In genomic region chr6:91400514-91400913, GRCm38 (mm10) we compare ENCODE assay signal across 27 mouse cellular contexts. TPM values are rescaled to one million over a fixed set of nuclear protein-coding genes. Genes with fewer than 3 reads are reported as not detected.
DNase-seq lines count a peak whose midpoint lies in the region; ATAC-seq and TF ChIP-seq lines count a peak whose summit lies in the region.
"Had no signal": no experiment of that assay in that cellular context is flagged by ENCODE, and none has a peak within 500 bp of the region (broad histone marks: within the 10 kb centered on the region; RNA-seq: fewer than 3 reads in every experiment).

No protein-coding gene starts in this region.

- no peaks in the 10 kb centered on the region for H3K9me3 ChIP-seq in forebrain, postnatal 0 days (ENCODE audit: low read length)
- no peaks in the 10 kb centered on the region for H3K9me3 ChIP-seq in forebrain, embryonic 15.5 days
- no peaks in the 10 kb centered on the region for H3K9me3 ChIP-seq in midbrain, embryonic 11.5 days (ENCODE audit: control insufficient read depth, low read length)
- no peaks in the 10 kb centered on the region for H3K9me3 ChIP-seq in midbrain, embryonic 14.5 days (ENCODE audit: control insufficient read depth, low read length)
- H3K9me3 ChIP-seq in midbrain, embryonic 15.5 days = no peaks in the 10 kb centered on the region
- H3K9me3 ChIP-seq: forebrain, embryonic 12.5 days had no signal

- peaks cover 8% of the 10 kb centered on the region; the same call in 1 of the 2 replicates for H3K36me3 ChIP-seq in forebrain, postnatal 0 days (ENCODE audit: insufficient read depth)
- peaks cover 6% of the 10 kb centered on the region for H3K36me3 ChIP-seq in forebrain, embryonic 15.5 days
- no peaks in the 10 kb centered on the region for H3K36me3 ChIP-seq in midbrain, embryonic 11.5 days (ENCODE audit: control insufficient read depth, insufficient read depth, low read length)
- no peaks in the 10 kb centered on the region for H3K36me3 ChIP-seq in midbrain, embryonic 14.5 days (ENCODE audit: control insufficient read depth, insufficient read depth, low read length)
- no peaks in the 10 kb centered on the region for H3K36me3 ChIP-seq in midbrain, embryonic 15.5 days (replicated peaks)

- H3K4me1 ChIP-seq in forebrain, postnatal 0 days (ENCODE audit: insufficient read depth) = 0 out of 2 replicates have a peak, but pooled peaks cover 2% of the 10 kb centered on the region
- H3K4me1 ChIP-seq in forebrain, embryonic 15.5 days = peaks cover 27% of the 10 kb centered on the region
- peaks cover 19% of the 10 kb centered on the region for H3K4me1 ChIP-seq in midbrain, embryonic 11.5 days (ENCODE audit: control insufficient read depth, insufficient read depth, low read length)
- H3K4me1 ChIP-seq in midbrain, embryonic 14.5 days (ENCODE audit: control insufficient read depth, insufficient read depth, low read length) = peaks cover 3% of the 10 kb centered on the region; the same call in 1 of the 2 replicates
- 0 out of 2 replicates have a peak, but pooled peaks cover 2% of the 10 kb centered on the region for H3K4me1 ChIP-seq in midbrain, embryonic 15.5 days

- no peaks in the 10 kb centered on the region for H3K27me3 ChIP-seq in forebrain, postnatal 0 days (ENCODE audit: insufficient read depth, low read length)
- H3K27me3 ChIP-seq in forebrain, embryonic 15.5 days = no peaks in the 10 kb centered on the region
- H3K27me3 ChIP-seq in midbrain, embryonic 11.5 days (ENCODE audit: control insufficient read depth, insufficient read depth, low read length) = no peaks in the 10 kb centered on the region
- H3K27me3 ChIP-seq in midbrain, embryonic 14.5 days (ENCODE audit: control insufficient read depth, insufficient read depth, low read length) = no peaks in the 10 kb centered on the region
- no peaks in the 10 kb centered on the region for H3K27me3 ChIP-seq in midbrain, embryonic 15.5 days (replicated peaks)
- H3K27me3 ChIP-seq: forebrain, embryonic 12.5 days had no signal

- no peak overlapping the region for H3K9ac ChIP-seq in forebrain, postnatal 0 days
- H3K9ac ChIP-seq in forebrain, embryonic 15.5 days (replicated peaks) = no peak overlapping the region
- H3K9ac ChIP-seq in midbrain, embryonic 11.5 days (ENCODE audit: low read length) = no peak overlapping the region
- no peak overlapping the region for H3K9ac ChIP-seq in midbrain, embryonic 14.5 days (replicated peaks; ENCODE audit: low read length)
- H3K9ac ChIP-seq in midbrain, embryonic 15.5 days = no peak overlapping the region
- H3K9ac ChIP-seq: forebrain, embryonic 12.5 days had no signal

- WGBS in forebrain, postnatal 0 days = 74% methylated on average over 12 of the region's 12 CpGs
- whole genome bisulfite sequencing in forebrain, embryonic 15.5 days = 81% methylated on average over 12 of the region's 12 CpGs
- 92% methylated on average over 12 of the region's 12 CpGs for WGBS in midbrain, embryonic 11.5 days
- WGBS in midbrain, embryonic 14.5 days = 83% methylated on average over 12 of the region's 12 CpGs
- WGBS in midbrain, embryonic 15.5 days = 79% methylated on average over 12 of the region's 12 CpGs

- no peak for TF ChIP-seq CTCF in forebrain, postnatal 0 days (IDR thresholded peaks at IDR 0.05; ENCODE audit: low read depth)

- DNase-seq in cerebellum, adult 18-20 months = peak; percentile 48 to 49
- no peak for DNase-seq in cerebellum, adult 8-10 months
- no peak for DNase-seq in forebrain, postnatal 0 days
- DNase-seq in midbrain, embryonic 11.5 days (ENCODE audit: low spot score, missing footprints) = peak; percentile 75
- DNase-seq in midbrain, embryonic 14.5 days = no peak
- DNase-seq in kidney, adult 11 months = no peak
- DNase-seq: adrenal gland, adult 2 months; gastrocnemius, postnatal 14 days; heart, adult 11 months; kidney, adult 8-10 months; kidney, postnatal 10 days; right cerebral cortex, postnatal 14 days; thymus, adult 2 months; thymus, postnatal 4 days had no signal

- H3K4me3 ChIP-seq in forebrain, postnatal 0 days (ENCODE audit: low read depth, low read length) = no peak overlapping the region
- no peak overlapping the region for H3K4me3 ChIP-seq in forebrain, embryonic 15.5 days
- H3K4me3 ChIP-seq in midbrain, embryonic 11.5 days (ENCODE audit: low read depth, low read length) = no peak overlapping the region
- H3K4me3 ChIP-seq in midbrain, embryonic 14.5 days (replicated peaks; ENCODE audit: low read depth, low read length) = no peak overlapping the region
- H3K4me3 ChIP-seq in midbrain, embryonic 15.5 days = no peak overlapping the region
- H3K4me3 ChIP-seq: forebrain, embryonic 12.5 days had no signal

- no peak for ATAC-seq in forebrain, postnatal 0 days
- ATAC-seq in forebrain, embryonic 15.5 days (replicated peaks) = no peak
- no peak for ATAC-seq in midbrain, embryonic 11.5 days (ENCODE audit: low FRiP score)
- no peak for ATAC-seq in midbrain, embryonic 14.5 days (ENCODE audit: low FRiP score, low TSS enrichment)
- no peak for ATAC-seq in midbrain, embryonic 15.5 days (replicated peaks)
- ATAC-seq: lung, postnatal 0 days had no signal

- H3K27ac ChIP-seq in forebrain, postnatal 0 days (ENCODE audit: low read depth, low read length) = 0 out of 2 replicates have a peak overlapping the region, but pooled peaks have one; percentile 21
- H3K27ac ChIP-seq in forebrain, embryonic 15.5 days (replicated peaks) = no peak overlapping the region
- no peak overlapping the region for H3K27ac ChIP-seq in midbrain, embryonic 11.5 days (ENCODE audit: low read depth, low read length)
- H3K27ac ChIP-seq in midbrain, embryonic 14.5 days (replicated peaks; ENCODE audit: low read depth, low read length) = no peak overlapping the region
- H3K27ac ChIP-seq in midbrain, embryonic 15.5 days = 0 out of 2 replicates have a peak overlapping the region, but pooled peaks have one; percentile 26
- H3K27ac ChIP-seq: macrophage; stomach, postnatal 0 days had no signal

- H3K4me2 ChIP-seq in forebrain, postnatal 0 days (ENCODE audit: low read depth) = no peak overlapping the region
- no peak overlapping the region for H3K4me2 ChIP-seq in forebrain, embryonic 15.5 days (replicated peaks)
- H3K4me2 ChIP-seq in midbrain, embryonic 11.5 days = no peak overlapping the region
- no peak overlapping the region for H3K4me2 ChIP-seq in midbrain, embryonic 14.5 days (ENCODE audit: low read length)
- H3K4me2 ChIP-seq in midbrain, embryonic 15.5 days = no peak overlapping the region
- H3K4me2 ChIP-seq: forebrain, embryonic 12.5 days; heart, embryonic 11.5 days had no signal

RNA-seq across cellular contexts. Expression of gene Wnt7a, which starts 10.6 kb away (rescaled TPM):
- 18.7 and 20.5 TPM in 2 replicates for total RNA-seq in forebrain, postnatal 0 days (2014; rRNA removed)
- polyA plus RNA-seq in forebrain, postnatal 0 days (2015; fragmentation: Nextera tagmentation; extraction: Ambion mirVana) = 13.6 and 14.1 TPM in 2 replicates
- polyA plus RNA-seq in forebrain, embryonic 15.5 days (2015; fragmentation: Nextera tagmentation; extraction: Ambion mirVana) = 22.3 and 24.4 TPM in 2 replicates
- 11.5 and 12.4 TPM in 2 replicates for polyA plus RNA-seq in midbrain, embryonic 11.5 days (2014; fragmentation: Nextera tagmentation; extraction: Ambion mirVana)
- 9.5 and 11.3 TPM in 2 replicates for polyA plus RNA-seq in midbrain, embryonic 14.5 days (2014; fragmentation: Nextera tagmentation; extraction: Ambion mirVana)
- polyA plus RNA-seq in midbrain, embryonic 15.5 days (2015; fragmentation: Nextera tagmentation; extraction: Ambion mirVana) = 12.5 and 13.1 TPM in 2 replicates
- total RNA-seq: adrenal gland, adult 2 months; gastrocnemius, postnatal 14 days; hematopoietic stem cell, adult 5-6 weeks; liver, adult 2 months; monocyte, adult 5-6 weeks had no signal
- polyA plus RNA-seq: adrenal gland, adult 2 months; heart, postnatal 0 days; intestine, embryonic 14.5 days; liver, adult 2 months; liver, embryonic 16.5 days; macrophage; stomach, postnatal 0 days had no signal

Comparison
In these comparisons a context has a peak if more than half of its experiments do, and no peak if none do; other contexts are left out.
1. DNase-seq: peak in cerebellum, adult 18-20 months (2 of 2) and midbrain, embryonic 11.5 days (single experiment); none in cerebellum, adult 8-10 months (single experiment), forebrain, postnatal 0 days (single experiment), midbrain, embryonic 14.5 days (single experiment) and kidney, adult 11 months (single experiment).
2. H3K27ac ChIP-seq: peak in forebrain, postnatal 0 days (single experiment) and midbrain, embryonic 15.5 days (single experiment); none in forebrain, embryonic 15.5 days (single experiment), midbrain, embryonic 11.5 days (single experiment) and midbrain, embryonic 14.5 days (single experiment).